Mouse (Mus musculus): ENCODE measurements around the gene Rnf217.

The Rnf217 gene

DNA sequence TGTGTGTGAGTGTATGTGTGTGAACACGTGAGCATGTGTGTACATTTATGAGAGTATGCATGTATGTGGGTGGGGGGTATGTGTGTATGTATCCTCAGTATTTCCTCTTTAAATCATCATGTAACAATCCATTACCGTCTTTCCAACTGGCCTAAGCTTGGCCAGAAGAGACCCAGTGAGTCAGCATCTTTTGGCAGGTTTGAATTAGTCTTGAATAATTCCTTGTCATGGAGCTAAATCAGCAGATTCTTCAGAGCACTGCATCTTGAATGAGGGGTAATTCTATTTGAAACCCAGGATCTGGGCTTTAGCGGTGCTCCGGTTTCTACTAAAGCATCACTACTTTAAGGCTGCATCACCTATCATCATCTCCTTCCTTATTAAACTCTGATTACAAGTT lies 55.7 kb downstream of the Rnf217 start:
- no peak for DNase-seq (ENCODE audit: low spot score in 2 of 2)

DNA sequence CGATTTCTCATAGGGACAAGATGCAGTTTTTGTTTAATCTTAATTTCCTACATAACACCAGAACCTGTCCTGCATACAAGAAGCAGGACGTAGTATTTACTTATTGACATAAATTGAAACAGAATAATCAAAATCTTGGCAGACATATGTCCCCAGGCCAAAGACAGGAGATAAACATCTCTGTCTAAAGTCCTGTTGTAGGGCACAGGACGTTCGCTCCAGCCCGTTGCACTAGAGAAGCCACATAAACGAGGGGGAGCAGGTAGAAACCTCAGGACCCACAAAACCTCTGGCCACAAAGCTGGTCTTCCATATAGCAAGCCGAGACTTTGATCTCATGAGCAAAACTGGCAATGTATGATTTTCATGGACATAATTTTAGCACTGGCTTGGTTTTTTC lies 57.1 kb downstream of the Rnf217 start:
- DNase-seq (ENCODE audit: low spot score in 2 of 2): no peak

- DNase-seq (ENCODE audit: low spot score in 2 of 2): no peak
These were observed 57.6 kb downstream of the Rnf217 start for GRCm38 (mm10) chr10:31551362-31551761.

- no peak for DNase-seq (ENCODE audit: low spot score in 2 of 2)
These were observed 61.8 kb downstream of the Rnf217 start for GRCm38 (mm10) chr10:31547156-31547555.

DNA sequence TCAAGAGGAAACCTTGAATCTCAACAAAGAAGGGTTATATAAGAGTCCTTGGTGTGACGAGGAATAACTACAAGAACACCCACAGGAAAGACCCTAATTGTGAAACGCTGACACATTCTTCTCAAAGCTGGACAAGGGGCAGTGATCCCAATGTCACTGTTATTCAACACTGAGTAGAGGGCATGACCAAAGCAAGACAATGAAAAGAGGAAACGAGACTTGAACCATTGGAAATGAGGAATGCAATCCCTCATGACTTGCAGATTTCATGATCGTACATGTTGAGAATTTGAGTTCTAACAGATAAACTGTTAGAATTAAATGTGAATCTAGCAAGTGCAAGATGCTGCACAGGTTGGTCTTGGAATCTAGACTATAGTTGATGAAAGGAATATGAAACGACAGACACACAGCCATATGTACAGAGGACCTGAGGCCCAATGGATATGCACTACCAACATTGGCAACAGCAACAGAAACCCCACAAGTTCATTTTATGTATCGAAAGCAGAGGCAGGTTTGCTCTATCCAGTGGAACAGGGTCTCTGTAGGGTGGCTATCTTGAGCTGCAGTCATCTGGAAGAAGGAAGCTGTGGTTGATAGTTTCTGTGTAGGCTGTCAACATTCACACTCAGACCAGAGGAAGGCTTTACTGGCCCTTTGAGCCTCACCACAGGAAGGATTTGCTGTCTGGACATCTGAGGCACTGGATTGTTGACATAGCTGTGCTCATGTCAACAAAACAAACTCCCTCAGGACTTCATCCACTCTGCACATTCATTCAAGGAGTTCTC lies 64.6 kb downstream of the Rnf217 start:
- no peak for DNase-seq (ENCODE audit: low spot score in 2 of 2)

GRCm38 (mm10) chr10:31540518-31540917 lies 68.5 kb downstream of the Rnf217 start:
- no peak for DNase-seq (ENCODE audit: low spot score in 2 of 2)

DNA sequence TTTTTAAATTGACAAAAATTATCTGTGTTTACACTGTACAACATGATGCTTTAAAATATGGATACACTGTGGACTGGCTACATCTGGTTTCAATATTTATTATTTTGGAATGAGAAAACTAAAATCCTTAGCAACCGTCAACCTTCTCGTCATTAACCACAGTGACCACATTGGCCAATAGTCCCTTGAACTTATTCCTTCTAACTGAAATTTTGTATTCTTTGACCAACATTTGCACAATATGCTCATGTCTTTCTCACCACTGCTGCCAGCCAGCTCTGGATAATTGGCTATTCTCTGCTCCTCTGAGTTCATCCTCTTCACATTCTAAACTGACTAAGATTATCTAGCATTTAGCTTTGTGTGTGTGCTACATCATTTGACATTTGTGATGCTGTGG lies 69.6 kb downstream of the Rnf217 start:
- DNase-seq (ENCODE audit: low spot score in 2 of 2): no peak

- no peak for DNase-seq (ENCODE audit: low spot score in 2 of 2)
These were observed 70.3 kb downstream of the Rnf217 start for GRCm38 (mm10) chr10:31538721-31539120.

DNA sequence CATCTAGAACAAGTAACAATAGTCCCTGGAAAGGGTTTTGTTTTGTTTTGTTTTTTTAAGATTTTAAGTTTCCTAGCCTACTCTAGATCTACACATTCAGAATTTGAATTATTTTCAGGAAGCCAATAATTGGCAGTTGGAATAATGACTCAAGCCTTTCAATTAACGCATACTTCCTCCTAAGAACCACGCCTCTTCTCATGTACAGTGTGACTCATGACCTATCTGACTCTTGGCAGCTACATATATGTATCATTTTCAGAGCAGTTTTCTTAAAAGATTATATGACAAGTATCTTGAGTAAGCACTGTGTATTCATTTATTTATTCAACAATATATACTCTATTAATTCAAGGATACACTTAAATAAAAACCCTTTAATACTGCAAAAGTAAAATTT lies 70.7 kb downstream of the Rnf217 start:
- no peak for DNase-seq (ENCODE audit: low spot score in 2 of 2)

DNA sequence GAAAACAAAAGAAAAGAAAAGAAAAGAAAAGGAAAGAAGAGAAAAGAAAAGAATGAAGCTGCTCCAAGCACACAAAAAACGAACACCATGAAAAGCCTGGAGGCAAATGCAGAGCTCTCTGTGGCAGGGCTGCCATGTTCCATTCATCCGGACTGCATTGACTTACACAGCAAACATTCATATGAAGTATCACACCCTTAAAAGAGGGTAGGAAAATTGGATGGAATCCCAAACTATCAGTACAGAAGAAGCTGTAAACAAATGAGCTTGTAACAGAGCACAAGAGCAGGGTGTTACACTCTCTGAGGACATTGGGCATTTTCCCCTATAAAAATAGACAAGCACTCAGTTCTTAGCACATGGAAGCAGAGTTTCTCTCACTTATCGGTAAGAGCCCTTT lies 71.8 kb downstream of the Rnf217 start:
- no peak for DNase-seq (ENCODE audit: low spot score in 2 of 2)

- no peak for DNase-seq (ENCODE audit: low spot score in 2 of 2)
These were observed 73.9 kb downstream of the Rnf217 start for GRCm38 (mm10) chr10:31535046-31535445.

DNA sequence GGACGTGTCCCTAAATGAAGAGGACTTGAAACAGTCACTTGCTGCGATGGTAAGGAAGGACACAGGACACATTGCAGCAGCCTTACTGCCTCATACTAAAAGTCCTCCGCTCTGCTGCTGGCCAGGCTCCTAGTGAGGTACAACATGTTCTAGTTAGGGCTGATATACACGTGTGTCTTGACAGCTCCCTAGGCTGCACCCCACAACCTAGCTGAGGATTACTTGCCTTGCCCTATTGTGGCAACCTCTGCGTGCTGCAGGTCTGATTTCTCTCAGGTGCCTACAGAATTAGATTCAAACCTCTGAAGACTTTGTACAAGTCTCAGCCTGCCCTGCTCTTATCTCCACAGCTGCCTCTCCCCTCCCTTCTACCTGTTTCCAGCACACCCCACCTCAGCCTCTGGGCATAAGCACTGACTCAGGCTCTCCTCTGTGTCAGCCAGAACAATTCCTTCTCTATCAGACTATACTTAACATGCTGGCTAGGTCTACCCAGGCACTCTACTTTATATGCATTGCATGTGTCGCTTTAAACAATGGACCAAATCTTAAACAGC lies 75.6 kb downstream of the Rnf217 start:
- DNase-seq (ENCODE audit: low spot score in 2 of 2): no peak

- DNase-seq (ENCODE audit: low spot score in 2 of 2): no peak
These were observed 76.2 kb downstream of the Rnf217 start for GRCm38 (mm10) chr10:31532782-31533181.

DNA sequence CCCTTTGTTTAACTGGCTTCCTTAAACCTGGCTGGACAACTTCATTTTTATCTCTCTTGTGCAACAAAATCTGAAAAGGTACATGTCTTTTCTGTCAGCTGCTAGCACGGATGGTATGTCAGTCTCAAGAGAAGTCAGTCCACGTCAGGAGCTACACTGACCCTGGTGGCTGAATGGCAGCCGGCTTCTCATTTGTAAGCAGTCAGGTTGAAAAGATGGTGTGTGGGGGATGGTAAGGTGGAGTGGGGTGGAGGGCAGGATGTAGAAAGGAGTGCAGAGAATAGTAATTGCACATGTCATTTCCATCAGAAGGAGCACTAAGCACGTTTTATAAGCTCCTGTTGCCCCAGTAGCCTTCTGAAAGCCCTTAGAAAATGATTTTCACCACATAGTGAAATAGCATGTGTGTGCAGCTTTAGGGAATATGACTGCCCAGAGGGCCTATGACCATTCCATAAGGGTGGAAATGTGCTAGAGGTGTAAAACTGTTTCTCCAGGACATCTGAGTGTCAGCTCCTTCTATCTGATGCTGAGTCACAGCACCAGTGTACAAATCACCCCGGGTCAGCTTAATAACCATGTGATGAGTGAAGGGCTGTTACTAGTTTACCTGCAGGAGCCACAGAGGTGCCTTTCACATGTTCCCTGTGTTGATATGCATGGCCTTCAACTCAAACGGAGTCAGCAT lies 80.5 kb downstream of the Rnf217 start:
- DNase-seq (ENCODE audit: low spot score in 2 of 2): no peak

GRCm38 (mm10) chr10:31525705-31526104 lies 83.3 kb downstream of the Rnf217 start:
- DNase-seq (ENCODE audit: low spot score in 2 of 2): no peak

DNA sequence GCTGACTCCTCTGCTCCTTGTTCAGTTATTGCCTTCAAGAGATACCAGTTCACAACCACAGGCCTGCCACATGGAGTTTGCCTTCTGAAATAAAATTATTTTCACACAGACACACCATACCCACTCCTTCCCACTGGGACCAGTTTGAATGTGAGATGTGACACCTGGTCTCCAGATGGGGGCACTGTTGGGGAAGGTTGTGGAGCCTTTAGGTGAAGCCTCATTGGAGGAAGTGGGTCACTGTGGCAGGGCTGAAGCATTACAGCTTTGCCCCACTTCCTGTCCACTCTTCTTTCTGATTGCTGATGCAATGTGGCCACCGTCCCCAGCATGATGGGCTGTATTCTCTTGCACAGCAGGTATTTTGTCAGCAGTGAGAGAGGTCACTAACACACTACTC lies 89.6 kb downstream of the Rnf217 start:
- DNase-seq (ENCODE audit: low spot score in 2 of 2): no peak

GRCm38 (mm10) chr10:31518210-31518609 lies 90.8 kb downstream of the Rnf217 start:
- DNase-seq (ENCODE audit: low spot score in 2 of 2): no peak

GRCm38 (mm10) chr10:31517192-31517591 lies 91.8 kb downstream of the Rnf217 start:
- no peak for DNase-seq (ENCODE audit: low spot score in 2 of 2)

DNA sequence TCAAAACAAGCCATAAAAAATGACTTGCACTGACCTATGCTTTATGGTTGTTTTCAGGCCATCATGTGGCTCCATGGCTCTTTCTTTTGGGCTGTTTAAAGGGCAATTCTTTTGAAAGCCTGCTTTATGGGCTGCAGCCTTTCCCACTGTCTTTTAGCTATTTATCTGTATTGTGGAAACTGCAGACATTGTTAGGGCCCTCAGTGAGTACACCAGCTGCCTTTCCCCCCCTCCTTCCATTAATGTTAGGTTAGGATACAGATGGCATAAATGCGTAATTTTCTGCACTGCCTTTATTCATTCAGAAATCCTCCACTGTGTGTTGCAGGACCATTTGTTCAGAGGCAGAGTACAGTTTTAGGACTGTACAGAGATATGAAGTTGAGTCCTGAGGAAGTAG lies 93.1 kb downstream of the Rnf217 start:
- DNase-seq (ENCODE audit: low spot score in 2 of 2): no peak

DNA sequence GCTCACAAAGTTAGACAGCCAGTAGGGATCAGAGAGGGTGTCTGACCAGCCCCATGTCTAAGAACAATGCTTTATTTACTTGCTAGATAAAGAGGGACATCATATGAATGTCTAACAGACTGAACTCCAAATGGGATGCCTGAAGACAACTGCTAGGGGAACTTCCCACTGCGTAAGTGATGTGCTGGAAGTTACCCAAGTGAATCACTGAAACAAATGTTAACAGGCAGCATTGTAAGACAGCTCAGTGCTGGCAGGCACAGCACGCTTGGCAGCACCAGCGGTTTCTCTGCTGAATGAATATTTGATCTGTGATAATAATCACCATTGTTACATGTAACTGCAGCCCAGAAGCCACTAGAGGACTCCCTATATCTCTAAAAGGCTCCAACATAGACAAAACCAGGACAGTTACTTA lies 104.8 kb downstream of the Rnf217 start:
- DNase-seq (ENCODE audit: low spot score in 2 of 2): peak in 1 of 2 experiments; percentile 26

- DNase-seq (ENCODE audit: low spot score in 2 of 2): no peak
These were observed 105.3 kb downstream of the Rnf217 start for GRCm38 (mm10) chr10:31503542-31504133.

GRCm38 (mm10) chr10:31501644-31502043 lies 107.3 kb downstream of the Rnf217 start:
- no peak for DNase-seq (ENCODE audit: low spot score in 2 of 2)

- no peak for DNase-seq (ENCODE audit: low spot score in 2 of 2)
These were observed 112.1 kb downstream of the Rnf217 start for GRCm38 (mm10) chr10:31496931-31497330.

All from cerebellum, postnatal 4 days (tissue).